Mouse (Mus musculus): ENCODE measurements around the gene Col17a1. TPM values are rescaled to one million over a fixed set of nuclear protein-coding genes. Genes with fewer than 3 reads are reported as not detected.

Col17a1 gene
- polyA plus RNA-seq, 1 experiment from 2014 or later = 0.36 TPM

DNA sequence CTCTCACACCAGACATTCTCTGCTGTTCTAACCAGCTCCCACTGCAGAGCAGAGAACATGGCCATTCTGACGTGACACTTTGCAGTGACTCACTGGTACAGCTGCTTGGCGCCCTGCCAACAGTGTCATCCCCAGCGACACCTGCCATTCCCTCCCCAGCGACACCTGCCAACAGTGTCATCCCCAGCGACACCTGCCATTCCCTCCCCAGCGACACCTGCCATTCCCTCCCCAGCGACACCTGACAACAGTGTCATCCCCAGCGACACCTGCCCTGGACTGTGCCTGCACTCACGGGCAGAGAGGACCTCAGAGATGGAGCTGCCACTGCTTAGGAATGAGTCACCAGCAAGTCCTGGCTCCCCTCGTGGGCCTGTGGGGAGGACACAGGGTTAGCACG lies 37.0 kb downstream of the Col17a1 start:
- Histone ChIP-seq H3K27me3 (ENCODE audit: control insufficient read depth, insufficient read depth, low read length) (no peaks in the 10 kb centered on the region), H3K36me3 (ENCODE audit: control insufficient read depth, insufficient read depth, low read length) (no peaks in the 10 kb centered on the region), H3K27ac (ENCODE audit: low read depth, low read length) (no peak overlapping the region), H3K4me1 (replicated peaks; ENCODE audit: control insufficient read depth, insufficient read depth, low read length) (no peaks in the 10 kb centered on the region), H3K4me2 (replicated peaks; ENCODE audit: low read depth, low read length) (no peak overlapping the region), H3K9me3 (ENCODE audit: control insufficient read depth, low read length) (no peaks in the 10 kb centered on the region), H3K4me3 (ENCODE audit: low read depth, low read length) (no peak overlapping the region), H3K9ac (ENCODE audit: low read depth, low read length) (no peak overlapping the region)
- DNase-seq (ENCODE audit: low spot score) (no peak), ATAC-seq (ENCODE audit: low FRiP score) (no peak)
- 84% methylated on average over 11 of the region's 11 CpGs for WGBS

- 91% methylated on average over 8 of the region's 8 CpGs for WGBS
- Histone ChIP-seq H3K4me3 (ENCODE audit: low read depth, low read length) (no peak overlapping the region), H3K9ac (ENCODE audit: low read depth, low read length) (no peak overlapping the region), H3K9me3 (ENCODE audit: control insufficient read depth, low read length) (no peaks in the 10 kb centered on the region), H3K36me3 (ENCODE audit: control insufficient read depth, insufficient read depth, low read length) (no peaks in the 10 kb centered on the region), H3K4me2 (replicated peaks; ENCODE audit: low read depth, low read length) (no peak overlapping the region), H3K27me3 (ENCODE audit: control insufficient read depth, insufficient read depth, low read length) (no peaks in the 10 kb centered on the region), H3K4me1 (replicated peaks; ENCODE audit: control insufficient read depth, insufficient read depth, low read length) (no peaks in the 10 kb centered on the region), H3K27ac (ENCODE audit: low read depth, low read length) (no peak overlapping the region)
- ATAC-seq (ENCODE audit: low FRiP score) = no peak
- DNase-seq (ENCODE audit: low spot score) = no peak
Observed at GRCm38 (mm10) chr19:47653173-47653572, 38.7 kb downstream of the Col17a1 start.

GRCm38 (mm10) chr19:47652255-47652654 lies 39.6 kb downstream of the Col17a1 start:
- DNase-seq (ENCODE audit: low spot score) (no peak), ATAC-seq (ENCODE audit: low FRiP score) (no peak)
- Histone ChIP-seq H3K36me3 (ENCODE audit: control insufficient read depth, insufficient read depth, low read length) (no peaks in the 10 kb centered on the region), H3K4me2 (replicated peaks; ENCODE audit: low read depth, low read length) (no peak overlapping the region), H3K27me3 (ENCODE audit: control insufficient read depth, insufficient read depth, low read length) (no peaks in the 10 kb centered on the region), H3K4me3 (ENCODE audit: low read depth, low read length) (no peak overlapping the region), H3K9me3 (ENCODE audit: control insufficient read depth, low read length) (no peaks in the 10 kb centered on the region), H3K9ac (ENCODE audit: low read depth, low read length) (no peak overlapping the region), H3K4me1 (replicated peaks; ENCODE audit: control insufficient read depth, insufficient read depth, low read length) (no peaks in the 10 kb centered on the region), H3K27ac (ENCODE audit: low read depth, low read length) (no peak overlapping the region)
- WGBS = 71% methylated on average over 8 of the region's 8 CpGs

DNA sequence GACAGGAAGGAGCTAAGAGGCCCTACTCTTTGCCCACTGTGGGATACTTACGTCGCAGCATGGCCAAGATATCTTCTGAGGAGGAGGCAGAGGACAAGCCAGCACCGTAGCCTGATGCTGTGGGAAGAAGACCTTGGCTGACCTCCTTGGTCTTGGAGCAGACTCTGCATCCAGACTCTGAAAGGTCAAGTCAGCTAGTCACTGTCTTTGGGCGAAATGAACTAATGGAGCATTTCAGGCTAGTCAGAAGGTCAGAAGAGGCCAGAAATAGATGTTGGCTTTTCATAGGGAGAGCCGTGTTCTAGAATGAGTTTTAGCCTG lies 40.8 kb downstream of the Col17a1 start:
- H3K4me2 ChIP-seq (replicated peaks; ENCODE audit: low read depth, low read length) = no peak overlapping the region
- no peak overlapping the region for H3K4me3 ChIP-seq (ENCODE audit: low read depth, low read length)
- H3K27me3 ChIP-seq (ENCODE audit: control insufficient read depth, insufficient read depth, low read length) = no peaks in the 10 kb centered on the region
- ATAC-seq (ENCODE audit: low FRiP score) (no peak), DNase-seq (ENCODE audit: low spot score) (no peak)
- no peaks in the 10 kb centered on the region for H3K36me3 ChIP-seq (ENCODE audit: control insufficient read depth, insufficient read depth, low read length)
- H3K9me3 ChIP-seq (ENCODE audit: control insufficient read depth, low read length) = no peaks in the 10 kb centered on the region
- no peak overlapping the region for H3K9ac ChIP-seq (ENCODE audit: low read depth, low read length)
- no peak overlapping the region for H3K27ac ChIP-seq (ENCODE audit: low read depth, low read length)
- 93% methylated on average over 5 of the region's 5 CpGs for WGBS
- no peaks in the 10 kb centered on the region for H3K4me1 ChIP-seq (replicated peaks; ENCODE audit: control insufficient read depth, insufficient read depth, low read length)

DNA sequence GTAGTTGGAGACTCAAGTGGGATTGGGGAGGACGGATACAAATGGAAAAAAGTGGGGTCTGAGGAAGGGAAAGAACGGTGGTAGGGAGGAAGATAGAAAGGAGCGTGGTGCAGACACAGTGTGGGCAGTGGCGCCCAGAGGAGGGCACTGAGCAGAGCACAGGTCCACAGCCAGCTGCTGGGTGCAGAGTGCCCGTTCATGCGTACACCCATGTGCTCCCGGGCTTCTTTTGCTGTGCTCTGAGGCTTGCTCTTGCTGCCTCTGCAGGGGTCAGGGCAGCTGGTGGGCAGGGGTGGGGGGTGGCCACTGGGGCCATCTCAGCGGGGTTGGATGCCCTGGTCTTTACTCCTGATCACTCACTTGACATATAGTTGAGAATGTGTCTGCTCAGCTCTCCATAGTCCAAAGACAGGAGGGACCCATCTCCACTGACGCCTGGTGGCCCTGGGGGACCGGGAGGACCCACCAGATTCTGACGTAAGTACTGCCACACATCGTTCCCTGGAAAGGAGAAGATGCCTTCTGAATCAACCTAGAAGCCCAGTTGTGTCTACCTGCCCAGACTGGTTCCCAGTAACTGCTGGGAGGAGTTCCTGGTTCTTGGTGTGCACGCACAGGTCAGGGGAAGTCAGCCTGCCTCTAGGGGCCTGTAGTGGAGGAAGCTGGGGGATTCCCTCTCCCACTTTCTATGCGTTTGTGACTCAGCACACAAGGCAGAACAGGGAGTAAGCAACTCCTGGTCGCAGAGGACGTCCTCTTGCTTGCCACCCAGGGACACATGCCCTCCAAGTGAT lies 41.3 kb downstream of the Col17a1 start:
- no peak overlapping the region for H3K9ac ChIP-seq (ENCODE audit: low read depth, low read length)
- DNase-seq (ENCODE audit: low spot score) (no peak), ATAC-seq (ENCODE audit: low FRiP score) (no peak)
- no peak overlapping the region for H3K4me2 ChIP-seq (replicated peaks; ENCODE audit: low read depth, low read length)
- WGBS = 86% methylated on average over 16 of the region's 16 CpGs
- no peaks in the 10 kb centered on the region for H3K27me3 ChIP-seq (ENCODE audit: control insufficient read depth, insufficient read depth, low read length)
- no peaks in the 10 kb centered on the region for H3K36me3 ChIP-seq (ENCODE audit: control insufficient read depth, insufficient read depth, low read length)
- no peak overlapping the region for H3K27ac ChIP-seq (ENCODE audit: low read depth, low read length)
- no peak overlapping the region for H3K4me3 ChIP-seq (ENCODE audit: low read depth, low read length)
- no peaks in the 10 kb centered on the region for H3K4me1 ChIP-seq (replicated peaks; ENCODE audit: control insufficient read depth, insufficient read depth, low read length)
- H3K9me3 ChIP-seq (ENCODE audit: control insufficient read depth, low read length) = no peaks in the 10 kb centered on the region

DNA sequence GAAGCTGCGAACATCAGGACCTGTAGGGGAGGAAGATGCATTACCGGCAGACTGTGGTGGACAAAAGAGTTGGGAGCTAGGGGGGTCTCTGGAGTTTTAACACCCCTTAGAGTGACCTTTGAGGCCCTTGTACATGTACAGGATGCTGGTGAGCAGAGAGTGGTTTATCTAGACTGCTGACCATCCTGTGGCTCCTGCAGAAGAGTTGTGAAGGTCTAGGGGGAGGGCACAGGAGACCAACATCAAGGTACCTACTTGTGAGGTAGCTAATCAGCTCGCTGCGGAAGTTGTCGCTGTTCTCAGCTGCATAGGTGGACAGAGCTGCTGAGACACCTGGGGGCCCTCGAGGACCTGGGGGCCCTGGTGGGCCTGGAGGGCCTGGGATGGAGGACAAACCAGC lies 42.8 kb downstream of the Col17a1 start:
- no peaks in the 10 kb centered on the region for H3K9me3 ChIP-seq (ENCODE audit: control insufficient read depth, low read length)
- no peaks in the 10 kb centered on the region for H3K4me1 ChIP-seq (replicated peaks; ENCODE audit: control insufficient read depth, insufficient read depth, low read length)
- ATAC-seq (ENCODE audit: low FRiP score) = no peak
- 96% methylated on average over 6 of the region's 6 CpGs for WGBS
- no peak overlapping the region for H3K4me3 ChIP-seq (ENCODE audit: low read depth, low read length)
- H3K27me3 ChIP-seq (ENCODE audit: control insufficient read depth, insufficient read depth, low read length) = no peaks in the 10 kb centered on the region
- no peaks in the 10 kb centered on the region for H3K36me3 ChIP-seq (ENCODE audit: control insufficient read depth, insufficient read depth, low read length)
- H3K4me2 ChIP-seq (replicated peaks; ENCODE audit: low read depth, low read length) = no peak overlapping the region
- DNase-seq (ENCODE audit: low spot score) = no peak
- H3K27ac ChIP-seq (ENCODE audit: low read depth, low read length) = no peak overlapping the region
- no peak overlapping the region for H3K9ac ChIP-seq (ENCODE audit: low read depth, low read length)

DNA sequence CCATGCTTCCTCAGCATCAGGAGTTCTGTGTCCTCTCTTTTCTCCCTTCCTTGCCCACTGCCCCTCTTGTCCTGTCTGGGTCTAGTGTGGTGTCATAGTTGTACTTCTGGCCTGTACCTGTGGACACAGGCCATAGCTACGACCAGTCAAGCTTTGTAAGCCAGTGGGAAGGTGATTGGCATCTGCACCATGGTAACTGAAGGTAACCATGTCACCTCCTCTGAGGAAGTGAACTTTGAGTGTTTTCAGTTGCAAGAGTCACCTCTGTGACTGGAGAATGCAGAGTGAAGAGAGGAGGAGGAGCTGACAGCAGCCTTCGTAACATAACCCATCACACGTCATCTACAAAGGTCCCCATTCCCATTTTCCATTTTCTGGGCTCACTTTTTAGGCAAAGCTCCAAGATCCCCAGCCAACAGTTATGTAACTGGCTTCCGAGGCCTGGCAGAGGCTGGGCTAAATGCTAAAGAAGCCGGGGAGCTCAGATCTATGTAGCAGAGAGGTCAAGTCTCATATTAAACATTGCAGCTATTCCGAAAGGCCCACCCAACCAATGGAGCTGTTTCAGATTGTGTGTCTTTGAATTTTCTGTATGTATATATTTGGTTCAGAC lies 45.3 kb downstream of the Col17a1 start:
- H3K4me2 ChIP-seq (replicated peaks; ENCODE audit: low read depth, low read length) = no peak overlapping the region
- DNase-seq (ENCODE audit: low spot score) = no peak
- WGBS = 89% methylated on average over 6 of the region's 6 CpGs
- ATAC-seq (ENCODE audit: low FRiP score) = no peak
- no peaks in the 10 kb centered on the region for H3K36me3 ChIP-seq (ENCODE audit: control insufficient read depth, insufficient read depth, low read length)
- no peaks in the 10 kb centered on the region for H3K9me3 ChIP-seq (ENCODE audit: control insufficient read depth, low read length)
- H3K9ac ChIP-seq (ENCODE audit: low read depth, low read length) = no peak overlapping the region
- no peaks in the 10 kb centered on the region for H3K4me1 ChIP-seq (replicated peaks; ENCODE audit: control insufficient read depth, insufficient read depth, low read length)
- H3K4me3 ChIP-seq (ENCODE audit: low read depth, low read length) = no peak overlapping the region
- no peaks in the 10 kb centered on the region for H3K27me3 ChIP-seq (ENCODE audit: control insufficient read depth, insufficient read depth, low read length)
- H3K27ac ChIP-seq (ENCODE audit: low read depth, low read length) = no peak overlapping the region

GRCm38 (mm10) chr19:47645583-47645982 lies 46.3 kb downstream of the Col17a1 start:
- ATAC-seq (ENCODE audit: low FRiP score) = no peak
- Histone ChIP-seq H3K9ac (ENCODE audit: low read depth, low read length) (no peak overlapping the region), H3K27me3 (ENCODE audit: control insufficient read depth, insufficient read depth, low read length) (no peaks in the 10 kb centered on the region), H3K9me3 (ENCODE audit: control insufficient read depth, low read length) (no peaks in the 10 kb centered on the region), H3K4me2 (replicated peaks; ENCODE audit: low read depth, low read length) (no peak overlapping the region), H3K27ac (ENCODE audit: low read depth, low read length) (no peak overlapping the region), H3K4me3 (ENCODE audit: low read depth, low read length) (no peak overlapping the region), H3K36me3 (ENCODE audit: control insufficient read depth, insufficient read depth, low read length) (no peaks in the 10 kb centered on the region), H3K4me1 (replicated peaks; ENCODE audit: control insufficient read depth, insufficient read depth, low read length) (no peaks in the 10 kb centered on the region)
- DNase-seq (ENCODE audit: low spot score) = no peak
- 82% methylated on average over 6 of the region's 6 CpGs for WGBS

DNA sequence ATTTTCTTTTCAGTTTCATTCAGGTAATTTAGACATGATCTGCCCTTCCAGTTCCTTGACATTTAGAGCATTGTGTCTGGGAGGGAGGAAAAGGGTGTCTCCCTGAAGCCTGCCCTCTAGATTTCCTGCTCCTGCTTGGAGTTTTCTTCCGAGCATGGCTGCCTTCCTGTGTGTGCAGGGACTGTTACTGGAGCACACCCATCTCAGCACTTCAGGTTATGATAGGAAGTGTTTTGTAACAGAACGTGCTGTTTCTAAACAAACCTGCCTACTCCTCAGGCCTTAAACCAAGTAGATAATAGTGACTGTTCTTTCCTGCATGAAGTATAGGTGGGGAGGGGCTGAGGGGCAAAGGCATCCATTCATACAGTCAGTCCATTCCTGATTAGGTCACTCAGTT lies 48.0 kb downstream of the Col17a1 start:
- Histone ChIP-seq H3K9me3 (ENCODE audit: control insufficient read depth, low read length) (no peaks in the 10 kb centered on the region), H3K4me3 (ENCODE audit: low read depth, low read length) (no peak overlapping the region), H3K4me1 (replicated peaks; ENCODE audit: control insufficient read depth, insufficient read depth, low read length) (no peaks in the 10 kb centered on the region), H3K27me3 (ENCODE audit: control insufficient read depth, insufficient read depth, low read length) (no peaks in the 10 kb centered on the region), H3K9ac (ENCODE audit: low read depth, low read length) (no peak overlapping the region), H3K27ac (ENCODE audit: low read depth, low read length) (no peak overlapping the region), H3K4me2 (replicated peaks; ENCODE audit: low read depth, low read length) (no peak overlapping the region), H3K36me3 (ENCODE audit: control insufficient read depth, insufficient read depth, low read length) (no peaks in the 10 kb centered on the region)
- DNase-seq (ENCODE audit: low spot score) (no peak), ATAC-seq (ENCODE audit: low FRiP score) (no peak)
- WGBS = 68% methylated on average over 2 of the region's 2 CpGs

Data from hindbrain, embryonic 11.5 days (tissue).